Mouse (Mus musculus) urinary bladder, adult 18-20 months (tissue): ENCODE data around the gene Nacad.

ENCODE experiments used
- DNase-seq, 2 experiments: peaks; one replicate each; pipeline ENCODE4 v3.0.0; 2022; ENCODE audit warnings: low spot score in 2 of 2, mixed read lengths in 2 of 2

Gene Nacad

DNA sequence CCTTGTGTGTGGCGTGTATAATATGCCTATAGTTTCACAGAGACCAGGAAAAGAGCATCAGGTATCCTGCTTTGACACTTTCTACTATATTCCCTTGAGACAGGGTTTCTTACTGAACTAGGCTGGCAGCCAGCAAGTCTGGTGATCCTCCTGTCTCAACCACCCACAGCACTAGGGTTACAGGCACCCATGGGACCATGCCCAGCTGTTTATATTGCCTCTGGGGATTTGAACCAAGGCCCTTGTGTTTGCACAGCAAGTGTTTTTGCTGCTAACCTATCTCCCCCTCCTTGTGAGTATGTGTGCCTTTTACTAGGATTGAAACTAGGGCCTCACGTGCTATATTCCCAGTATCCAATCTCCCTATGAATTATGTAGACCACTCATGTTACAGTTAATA lies 24.3 kb downstream of the Nacad start:
- no peak for DNase-seq

- DNase-seq, result no peak
These were observed 25.6 kb downstream of the Nacad start for GRCm38 (mm10) chr11:6580065-6580750.

DNA sequence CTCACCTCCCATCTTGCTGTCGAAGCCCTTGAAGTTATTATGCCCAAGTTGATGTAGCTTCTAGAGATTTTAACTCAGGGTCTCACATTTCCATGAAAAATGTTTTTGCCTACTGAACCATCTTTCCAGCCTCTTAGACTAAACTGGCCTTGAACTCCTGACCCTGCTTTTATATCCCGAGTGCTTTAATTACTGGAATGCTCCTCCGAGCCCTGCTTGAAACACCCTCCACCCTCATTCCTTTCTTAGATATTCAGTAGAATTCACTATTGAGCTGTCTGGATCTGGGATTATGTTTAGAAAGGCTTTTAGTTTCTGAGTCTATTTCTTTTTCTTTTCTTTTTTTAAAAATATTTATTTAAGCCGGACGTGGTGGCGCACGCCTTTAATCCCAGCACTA lies 26.5 kb downstream of the Nacad start:
- no peak for DNase-seq

DNA sequence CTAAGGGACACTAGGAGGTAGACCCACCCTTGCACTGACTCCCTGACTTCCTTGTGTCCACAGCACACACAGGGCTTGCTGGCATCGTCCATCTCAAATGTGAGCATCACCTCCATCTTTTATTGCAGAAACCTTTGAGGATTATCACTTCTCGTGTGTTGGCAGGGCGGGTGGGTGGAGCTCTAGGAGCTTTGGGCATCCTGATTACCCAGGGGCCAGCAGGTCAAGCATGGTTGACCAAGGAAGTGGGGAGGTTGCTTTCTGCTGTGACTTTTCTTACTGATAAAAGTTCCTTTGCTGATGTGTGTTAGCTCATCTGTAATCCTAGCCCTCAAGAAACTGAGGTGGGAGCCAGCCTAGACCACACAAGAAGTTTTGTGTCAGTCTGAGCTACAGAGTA lies 29.7 kb downstream of the Nacad start:
- no peak for DNase-seq

GRCm38 (mm10) chr11:6569410-6569777 lies 36.5 kb downstream of the Nacad start:
- DNase-seq, result no peak

GRCm38 (mm10) chr11:6568584-6569409 lies 37.1 kb downstream of the Nacad start:
- DNase-seq, result no peak

DNA sequence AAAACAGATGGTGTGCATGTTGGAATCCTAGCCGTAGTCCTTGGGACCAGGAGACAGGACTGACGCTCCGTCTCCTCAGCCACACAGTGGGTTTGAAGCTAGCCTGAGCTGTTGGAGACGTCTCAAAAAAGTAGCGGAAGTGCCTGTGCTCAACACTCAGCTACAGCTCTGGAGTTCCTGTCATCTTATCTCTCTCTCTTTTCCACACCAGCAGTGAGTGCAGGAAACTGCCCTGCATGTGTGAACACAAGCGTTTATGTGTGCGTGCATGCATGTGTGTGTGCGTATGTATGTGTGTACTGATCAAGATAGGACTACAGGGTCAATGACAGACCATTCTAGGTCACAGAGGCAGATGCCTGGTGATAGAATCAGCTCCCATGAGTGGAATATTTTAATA lies 37.9 kb downstream of the Nacad start:
- DNase-seq, result no peak

- no peak for DNase-seq
These were observed 39.4 kb downstream of the Nacad start for GRCm38 (mm10) chr11:6566496-6566895.

- DNase-seq, result no peak
These were observed 42.7 kb downstream of the Nacad start for GRCm38 (mm10) chr11:6563201-6563600.

DNA sequence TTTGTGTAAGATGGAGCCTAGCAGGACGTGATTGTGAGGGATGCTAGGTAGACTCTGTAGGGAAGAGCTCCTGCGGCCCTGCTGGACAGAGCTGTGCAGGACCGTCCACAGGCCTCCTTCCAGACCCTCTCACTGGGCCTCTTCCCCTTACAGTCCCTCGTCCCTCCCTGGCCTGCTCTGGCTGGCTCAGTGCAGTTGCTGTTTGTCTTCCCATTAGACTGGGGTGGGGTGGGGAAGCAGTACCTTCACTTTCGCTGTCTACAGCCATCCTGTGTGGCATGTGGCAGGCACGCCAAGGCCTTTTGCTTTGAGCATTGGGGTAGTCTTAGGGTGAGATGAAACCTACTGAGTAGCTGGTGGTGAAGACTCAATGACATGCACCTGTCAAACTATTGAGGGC lies 43.5 kb downstream of the Nacad start:
- no peak for DNase-seq

- no peak for DNase-seq
These were observed 44.4 kb downstream of the Nacad start for GRCm38 (mm10) chr11:6561474-6561873.

GRCm38 (mm10) chr11:6560655-6561360 lies 45.0 kb downstream of the Nacad start:
- peak in 1 of 2 experiments; percentile 10 for DNase-seq

GRCm38 (mm10) chr11:6559996-6560395 lies 45.9 kb downstream of the Nacad start:
- DNase-seq, result no peak

DNA sequence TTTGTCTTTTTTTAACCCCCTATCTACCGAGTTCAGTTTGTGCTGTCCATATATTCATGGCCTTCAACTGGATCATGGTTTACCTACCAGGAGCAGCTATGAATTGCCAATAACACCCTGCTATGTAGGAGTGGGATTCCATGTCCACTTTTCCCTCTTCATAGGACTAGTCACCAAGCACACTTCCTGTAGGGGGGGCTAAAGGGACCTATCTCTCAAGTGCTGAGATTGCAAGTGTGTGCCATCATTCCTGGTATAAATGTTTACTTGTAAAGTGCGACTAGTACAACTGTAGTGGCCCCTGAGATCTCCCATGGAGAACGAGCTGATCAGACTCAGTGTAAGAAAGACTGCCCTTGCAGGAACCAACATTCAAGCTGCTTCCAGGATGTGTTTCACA lies 47.6 kb downstream of the Nacad start:
- DNase-seq, result no peak

- no peak for DNase-seq
These were observed 55.7 kb downstream of the Nacad start for GRCm38 (mm10) chr11:6550201-6550600.

GRCm38 (mm10) chr11:6549770-6550169 lies 56.1 kb downstream of the Nacad start:
- no peak for DNase-seq
